Mouse (Mus musculus): ENCODE measurements at regions not wholly inside any gene's neighbourhood (a gene's known extent, or its start where the extent isn't known, plus 50 kb on each side); places are given as distances from the start of the nearest gene placed in this dataset.

DNA sequence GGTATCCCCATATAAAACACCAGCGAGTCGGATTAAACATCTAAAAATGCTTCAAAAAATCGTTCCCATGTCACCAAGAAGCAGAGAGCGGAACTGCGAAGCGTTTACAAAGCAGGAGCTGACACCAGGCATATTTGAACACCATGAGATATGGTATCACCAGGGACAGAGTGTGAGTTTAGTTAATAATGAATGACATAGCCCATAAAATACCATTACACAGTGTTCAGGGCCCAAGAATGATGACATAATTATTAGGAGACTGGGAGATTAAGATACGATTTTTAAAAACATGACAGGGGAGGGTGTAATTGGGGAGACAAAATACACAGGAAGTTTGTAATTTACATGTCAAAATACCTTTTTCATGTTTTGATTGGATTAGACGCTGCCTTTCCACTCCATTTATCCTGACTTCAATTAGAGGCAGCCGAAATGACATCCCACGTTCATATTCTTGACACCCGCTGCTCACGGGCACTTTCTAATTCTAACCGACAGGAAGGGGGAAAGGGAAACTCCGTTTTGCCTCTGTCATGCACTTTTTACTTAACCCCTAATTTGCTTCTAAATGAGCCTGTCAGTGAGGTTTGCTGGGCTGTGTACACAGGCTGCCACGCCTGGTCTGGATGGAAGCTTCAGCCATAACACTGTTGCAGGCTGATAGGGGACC lies 155.6 kb downstream of the Arrdc4 start:
- H3K4me2 ChIP-seq (ENCODE audit: low read length): no peak overlapping the region
- no peak overlapping the region for H3K4me3 ChIP-seq (ENCODE audit: low read depth, low read length)
- H3K9me3 ChIP-seq (ENCODE audit: control insufficient read depth, low read length): no peaks in the 10 kb centered on the region
- no peak overlapping the region for H3K27ac ChIP-seq (ENCODE audit: low read depth)
- no peaks in the 10 kb centered on the region for H3K4me1 ChIP-seq (replicated peaks; ENCODE audit: control insufficient read depth, insufficient read depth, low read length)
- H3K36me3 ChIP-seq (ENCODE audit: control insufficient read depth, insufficient read depth, low read length): no peaks in the 10 kb centered on the region
- H3K9ac ChIP-seq (ENCODE audit: low read length): no peak overlapping the region
- DNase-seq (ENCODE audit: low spot score) (no peak), ATAC-seq (replicated peaks; ENCODE audit: low FRiP score, low TSS enrichment, low read depth) (no peak)
- 59% methylated on average over 15 of the region's 15 CpGs for whole genome bisulfite sequencing
- H3K27me3 ChIP-seq (replicated peaks; ENCODE audit: control insufficient read depth, insufficient read depth, low read length): no peaks in the 10 kb centered on the region

DNA sequence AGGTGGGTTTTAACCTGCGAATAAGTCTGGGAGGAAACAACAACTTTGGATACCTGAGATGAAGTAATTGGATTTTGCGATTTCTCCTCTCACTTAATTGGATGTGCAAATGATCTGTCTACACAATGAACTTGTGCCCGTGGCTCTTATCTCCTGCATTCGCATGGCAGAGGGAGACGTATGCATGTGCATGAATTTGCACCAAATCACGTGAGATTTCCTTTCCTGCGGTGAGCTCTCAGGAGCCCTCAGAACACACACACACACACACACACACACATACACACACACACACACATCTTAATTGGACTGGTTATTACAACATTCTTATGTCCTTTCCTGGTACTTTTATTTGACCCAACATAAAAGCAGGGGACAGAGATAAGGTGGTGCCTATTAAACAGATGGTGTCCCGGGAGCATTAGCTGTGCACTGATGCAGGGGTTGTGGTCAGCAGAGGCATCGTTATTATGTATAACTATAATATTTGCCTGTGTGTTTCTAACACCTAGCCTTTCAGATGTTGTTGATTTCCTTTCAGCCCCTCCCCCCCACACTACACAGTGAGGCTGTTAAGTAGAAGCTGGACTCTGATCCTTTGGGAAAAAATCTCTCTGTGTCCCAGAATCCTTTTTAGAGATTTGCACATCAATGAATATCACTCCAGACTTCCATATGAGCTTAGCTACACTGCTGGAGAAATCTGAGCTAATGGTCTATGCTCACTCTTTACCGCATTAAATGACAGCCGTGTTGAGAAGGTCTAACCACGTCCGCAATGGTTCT lies 166.3 kb downstream of the Arrdc4 start:
- ATAC-seq (replicated peaks; ENCODE audit: low FRiP score, low TSS enrichment, low read depth) (no peak), DNase-seq (ENCODE audit: low spot score) (peak; percentile 37)
- Histone ChIP-seq H3K27ac (ENCODE audit: low read depth) (no peak overlapping the region), H3K27me3 (replicated peaks; ENCODE audit: control insufficient read depth, insufficient read depth, low read length) (peaks cover 14% of the 10 kb centered on the region; the same call in 1 of the 2 replicates), H3K4me2 (ENCODE audit: low read length) (no peak overlapping the region), H3K9me3 (ENCODE audit: control insufficient read depth, low read length) (no peaks in the 10 kb centered on the region), H3K36me3 (ENCODE audit: control insufficient read depth, insufficient read depth, low read length) (no peaks in the 10 kb centered on the region), H3K9ac (ENCODE audit: low read length) (no peak overlapping the region), H3K4me1 (replicated peaks; ENCODE audit: control insufficient read depth, insufficient read depth, low read length) (no peaks in the 10 kb centered on the region), H3K4me3 (ENCODE audit: low read depth, low read length) (no peak overlapping the region)
- 86% methylated on average over 13 of the region's 13 CpGs for WGBS

DNA sequence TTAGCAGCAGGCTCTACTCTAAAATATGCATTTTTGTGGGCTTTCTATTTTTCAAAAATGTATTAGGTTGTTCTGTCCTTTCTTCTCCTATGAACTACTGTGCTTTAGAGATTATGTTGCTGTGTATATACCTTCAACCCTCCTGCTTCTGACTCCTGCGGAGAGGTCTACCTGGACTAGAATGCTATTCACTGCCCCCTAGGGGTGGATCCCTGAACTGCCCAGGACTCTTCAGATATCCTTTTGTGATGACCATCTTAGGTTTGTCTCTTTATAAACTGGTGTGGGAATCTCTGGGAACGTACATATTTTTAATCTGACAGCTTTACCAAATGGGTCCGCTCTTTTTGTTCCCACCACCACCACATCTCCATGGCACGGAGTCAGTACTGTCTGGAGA lies 168.4 kb downstream of the Arrdc4 start:
- 33% methylated on average over 4 of the region's 4 CpGs for WGBS
- H3K9ac ChIP-seq (ENCODE audit: low read length): no peak overlapping the region
- no peaks in the 10 kb centered on the region for H3K9me3 ChIP-seq (ENCODE audit: control insufficient read depth, low read length)
- no peak overlapping the region for H3K27ac ChIP-seq (ENCODE audit: low read depth)
- H3K4me2 ChIP-seq (ENCODE audit: low read length): no peak overlapping the region
- H3K36me3 ChIP-seq (ENCODE audit: control insufficient read depth, insufficient read depth, low read length): no peaks in the 10 kb centered on the region
- ATAC-seq (replicated peaks; ENCODE audit: low FRiP score, low TSS enrichment, low read depth) (no peak), DNase-seq (ENCODE audit: low spot score) (peak; percentile 83)
- H3K4me3 ChIP-seq (ENCODE audit: low read depth, low read length): no peak overlapping the region
- peaks cover 14% of the 10 kb centered on the region; the same call in 1 of the 2 replicates for H3K27me3 ChIP-seq (replicated peaks; ENCODE audit: control insufficient read depth, insufficient read depth, low read length)
- H3K4me1 ChIP-seq (replicated peaks; ENCODE audit: control insufficient read depth, insufficient read depth, low read length): no peaks in the 10 kb centered on the region

DNA sequence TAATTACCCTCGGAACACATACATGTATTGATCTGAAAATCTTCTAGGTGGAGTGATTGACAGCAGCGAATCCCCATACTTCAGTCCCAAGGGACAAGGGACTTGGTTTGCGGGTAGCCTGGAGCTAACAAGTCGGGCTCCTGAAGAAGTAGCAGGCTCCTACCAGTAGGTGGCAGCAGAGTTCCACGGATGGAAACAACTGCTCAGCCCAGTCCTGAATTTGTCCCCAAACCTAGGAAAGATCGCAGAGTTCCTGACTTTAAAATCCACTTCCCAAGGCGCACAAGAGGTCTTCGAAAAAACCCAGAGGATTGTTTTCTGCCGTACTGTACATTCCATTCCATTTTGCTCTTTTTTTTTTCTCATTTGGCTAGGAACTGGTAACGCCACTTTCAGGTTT lies 169.4 kb downstream of the Arrdc4 start:
- H3K27ac ChIP-seq (ENCODE audit: low read depth): no peak overlapping the region
- WGBS: 8% methylated on average over 10 of the region's 10 CpGs

DNA sequence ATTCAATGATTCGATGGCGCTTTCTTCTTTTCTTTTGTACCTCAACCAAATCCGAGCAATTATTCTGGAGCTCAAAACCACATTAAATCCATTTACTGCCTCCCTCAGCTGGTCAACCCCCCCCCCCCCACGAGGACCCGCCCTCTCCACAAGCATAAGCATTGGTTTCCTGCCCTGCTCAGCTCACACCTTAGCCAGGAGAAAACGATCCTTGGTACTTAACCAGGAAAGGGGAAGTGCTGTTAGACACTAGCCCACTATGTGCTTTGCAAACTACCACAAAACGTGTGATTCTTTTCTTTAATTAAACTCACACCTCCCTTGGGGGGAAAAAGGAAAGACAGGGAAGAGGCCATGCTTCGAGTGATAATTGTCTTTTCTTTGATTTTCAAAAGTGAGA lies 169.8 kb downstream of the Arrdc4 start:
- Histone ChIP-seq H3K4me3 (ENCODE audit: low read depth, low read length) (no peak overlapping the region), H3K9ac (ENCODE audit: low read length) (no peak overlapping the region), H3K27me3 (replicated peaks; ENCODE audit: control insufficient read depth, insufficient read depth, low read length) (peaks cover 14% of the 10 kb centered on the region; the same call in 1 of the 2 replicates), H3K9me3 (ENCODE audit: control insufficient read depth, low read length) (no peaks in the 10 kb centered on the region), H3K27ac (ENCODE audit: low read depth) (no peak overlapping the region), H3K4me2 (ENCODE audit: low read length) (peak overlapping the region; percentile 45; the same call in 1 of the 2 replicates), H3K4me1 (replicated peaks; ENCODE audit: control insufficient read depth, insufficient read depth, low read length) (no peaks in the 10 kb centered on the region), H3K36me3 (ENCODE audit: control insufficient read depth, insufficient read depth, low read length) (no peaks in the 10 kb centered on the region)
- DNase-seq (ENCODE audit: low spot score) (no peak), ATAC-seq (replicated peaks; ENCODE audit: low FRiP score, low TSS enrichment, low read depth) (no peak; the same call in 1 of the 2 replicates)
- 47% methylated on average over 8 of the region's 8 CpGs for WGBS

More for the DNA sequence above, 169.4 kb downstream of the Arrdc4 start:
- Histone ChIP-seq H3K9ac (ENCODE audit: low read length) (no peak overlapping the region), H3K9me3 (ENCODE audit: control insufficient read depth, low read length) (no peaks in the 10 kb centered on the region), H3K36me3 (ENCODE audit: control insufficient read depth, insufficient read depth, low read length) (no peaks in the 10 kb centered on the region), H3K4me3 (ENCODE audit: low read depth, low read length) (peak overlapping the region; percentile 21; the same call in 1 of the 2 replicates), H3K27me3 (replicated peaks; ENCODE audit: control insufficient read depth, insufficient read depth, low read length) (peaks cover 14% of the 10 kb centered on the region; the same call in 1 of the 2 replicates), H3K4me1 (replicated peaks; ENCODE audit: control insufficient read depth, insufficient read depth, low read length) (no peaks in the 10 kb centered on the region), H3K4me2 (ENCODE audit: low read length) (peak overlapping the region; percentile 45)
- ATAC-seq (replicated peaks; ENCODE audit: low FRiP score, low TSS enrichment, low read depth): no peak; the same call in 1 of the 2 replicates
- peak; percentile 96 for DNase-seq (ENCODE audit: low spot score)

DNA sequence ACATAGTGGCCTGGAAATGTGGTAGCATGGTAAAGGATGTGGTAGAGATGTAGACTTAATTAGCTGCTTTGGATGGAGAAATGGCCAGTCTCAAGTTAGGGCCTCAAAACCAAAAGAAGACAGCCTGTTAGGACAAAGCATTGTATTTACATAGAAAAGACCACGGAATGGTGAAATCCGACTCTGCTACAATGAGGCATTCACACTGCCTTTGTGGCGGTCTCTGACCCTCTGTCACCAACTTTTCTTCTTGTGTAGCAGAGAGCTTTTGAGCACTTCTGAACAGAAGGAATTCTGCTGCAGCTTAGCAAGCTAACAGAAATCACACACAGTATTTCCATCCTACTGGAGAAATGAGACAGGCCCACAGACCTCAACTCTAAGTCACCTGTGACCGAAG lies 177.7 kb downstream of the Arrdc4 start:
- DNase-seq (ENCODE audit: low spot score) (no peak), ATAC-seq (replicated peaks; ENCODE audit: low FRiP score, low TSS enrichment, low read depth) (no peak)
- Histone ChIP-seq H3K27me3 (replicated peaks; ENCODE audit: control insufficient read depth, insufficient read depth, low read length) (no peaks in the 10 kb centered on the region), H3K9me3 (ENCODE audit: control insufficient read depth, low read length) (no peaks in the 10 kb centered on the region), H3K9ac (ENCODE audit: low read length) (no peak overlapping the region), H3K36me3 (ENCODE audit: control insufficient read depth, insufficient read depth, low read length) (no peaks in the 10 kb centered on the region), H3K27ac (ENCODE audit: low read depth) (no peak overlapping the region), H3K4me2 (ENCODE audit: low read length) (no peak overlapping the region), H3K4me3 (ENCODE audit: low read depth, low read length) (no peak overlapping the region), H3K4me1 (replicated peaks; ENCODE audit: control insufficient read depth, insufficient read depth, low read length) (no peaks in the 10 kb centered on the region)
- WGBS: 49% methylated on average over 4 of the region's 4 CpGs

DNA sequence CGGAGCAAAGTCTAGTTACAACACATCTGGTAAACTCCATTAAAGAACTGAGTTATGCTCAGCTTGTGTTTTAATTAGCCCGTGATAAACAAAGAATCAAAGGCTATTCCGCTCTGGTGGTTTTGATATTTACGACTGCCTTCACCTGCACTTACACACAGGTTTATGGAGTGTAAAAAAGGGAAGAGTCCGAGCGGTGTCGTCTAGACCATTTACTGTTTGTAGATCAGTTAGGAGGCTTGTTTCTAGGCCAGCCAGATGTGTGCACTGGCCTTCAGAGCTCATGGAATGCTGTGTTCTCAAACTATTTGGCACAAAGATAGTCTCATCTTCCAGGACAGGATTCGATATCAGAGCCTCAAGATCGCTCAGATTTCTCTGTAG lies 180.9 kb downstream of the Arrdc4 start:
- ATAC-seq (replicated peaks; ENCODE audit: low FRiP score, low TSS enrichment, low read depth): no peak

DNA sequence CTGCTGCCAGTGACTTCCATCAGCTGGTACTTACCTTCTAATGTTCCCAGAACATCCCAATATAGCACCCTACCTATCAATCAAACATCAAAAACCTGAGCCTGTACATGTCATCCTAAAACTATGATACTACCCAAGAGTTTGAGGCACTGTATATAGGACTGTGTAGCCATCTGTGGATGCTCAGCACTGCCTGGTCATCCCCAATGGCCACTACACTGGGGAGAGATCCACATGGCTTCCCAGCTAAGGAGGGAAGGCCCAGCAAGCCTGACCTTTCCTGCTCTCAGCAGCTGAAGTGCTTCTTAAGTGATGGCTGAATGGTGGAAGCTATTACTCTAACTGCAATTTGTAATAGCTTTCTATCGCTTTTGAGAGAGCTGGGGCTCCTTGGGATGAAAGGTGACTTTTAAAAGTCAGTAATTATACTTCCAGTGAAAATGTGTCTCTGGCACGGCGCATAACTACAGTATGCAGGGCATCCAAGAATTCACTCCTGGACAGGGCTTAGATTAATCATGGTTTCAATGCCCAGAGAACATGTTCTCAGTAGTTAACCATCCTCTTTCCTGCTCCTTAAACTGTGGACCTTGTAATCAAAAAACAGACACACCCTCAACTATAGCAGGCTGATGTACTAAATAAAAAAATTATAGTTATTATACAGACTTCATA lies 181.5 kb downstream of the Arrdc4 start:
- Histone ChIP-seq H3K9ac (ENCODE audit: low read length) (no peak overlapping the region), H3K36me3 (ENCODE audit: control insufficient read depth, insufficient read depth, low read length) (no peaks in the 10 kb centered on the region), H3K27ac (ENCODE audit: low read depth) (no peak overlapping the region), H3K9me3 (ENCODE audit: control insufficient read depth, low read length) (no peaks in the 10 kb centered on the region), H3K27me3 (replicated peaks; ENCODE audit: control insufficient read depth, insufficient read depth, low read length) (no peaks in the 10 kb centered on the region), H3K4me1 (replicated peaks; ENCODE audit: control insufficient read depth, insufficient read depth, low read length) (no peaks in the 10 kb centered on the region), H3K4me3 (ENCODE audit: low read depth, low read length) (no peak overlapping the region), H3K4me2 (ENCODE audit: low read length) (no peak overlapping the region)
- DNase-seq (ENCODE audit: low spot score): peak; percentile 24
- 60% methylated on average over 3 of the region's 3 CpGs for WGBS
- ATAC-seq (replicated peaks; ENCODE audit: low FRiP score, low TSS enrichment, low read depth): no peak

More for the DNA sequence above, 180.9 kb downstream of the Arrdc4 start:
- no peaks in the 10 kb centered on the region for H3K36me3 ChIP-seq (ENCODE audit: control insufficient read depth, insufficient read depth, low read length)
- H3K27me3 ChIP-seq (replicated peaks; ENCODE audit: control insufficient read depth, insufficient read depth, low read length): no peaks in the 10 kb centered on the region
- H3K4me1 ChIP-seq (replicated peaks; ENCODE audit: control insufficient read depth, insufficient read depth, low read length): no peaks in the 10 kb centered on the region
- WGBS: 70% methylated on average over 9 of the region's 9 CpGs
- H3K9me3 ChIP-seq (ENCODE audit: control insufficient read depth, low read length): no peaks in the 10 kb centered on the region
- no peak overlapping the region for H3K27ac ChIP-seq (ENCODE audit: low read depth)
- no peak for DNase-seq (ENCODE audit: low spot score)
- H3K9ac ChIP-seq (ENCODE audit: low read length): no peak overlapping the region
- H3K4me3 ChIP-seq (ENCODE audit: low read depth, low read length): no peak overlapping the region
- H3K4me2 ChIP-seq (ENCODE audit: low read length): no peak overlapping the region

All from intestine, embryonic 14.5 days (tissue).